Mouse (Mus musculus): ENCODE results near the gene 2310007B03Rik.
A peak's percentile ranks its signal among the peaks of the same experiment; 100 is the strongest.
"Not testable (repeated sequence)": the region's sequence is repeated elsewhere in the genome, so short reads cannot be mapped to it uniquely, and the experiment has no call there.

Gene 2310007B03Rik

GRCm38 (mm10) chr1:93160501-93161133, at the start of gene 2310007B03Rik:
Gene 2310007B03Rik, minus strand, starts transcription at chr1:93160948.
- no peak for DNase-seq (ENCODE audit: low spot score)

- no peak for DNase-seq (ENCODE audit: low spot score)
These were observed 49.5 kb upstream of the 2310007B03Rik start for GRCm38 (mm10) chr1:93210213-93210641.

- DNase-seq (ENCODE audit: low spot score): no peak
These were observed 46.9 kb upstream of the 2310007B03Rik start for GRCm38 (mm10) chr1:93207536-93208064.

- DNase-seq (ENCODE audit: low spot score): peak; percentile 19
These were observed 45.7 kb upstream of the 2310007B03Rik start for GRCm38 (mm10) chr1:93206277-93206970.

GRCm38 (mm10) chr1:93197916-93198315, 37.2 kb upstream of the 2310007B03Rik start:
- DNase-seq (ENCODE audit: low spot score): no peak

GRCm38 (mm10) chr1:93197454-93197853, 36.7 kb upstream of the 2310007B03Rik start:
- DNase-seq (ENCODE audit: low spot score): not testable (repeated sequence)

GRCm38 (mm10) chr1:93194961-93195360, 34.2 kb upstream of the 2310007B03Rik start:
- DNase-seq (ENCODE audit: low spot score): no peak

- DNase-seq (ENCODE audit: low spot score): no peak
These were observed 30.1 kb upstream of the 2310007B03Rik start for GRCm38 (mm10) chr1:93190726-93191305.

- no peak for DNase-seq (ENCODE audit: low spot score)
These were observed 23.5 kb upstream of the 2310007B03Rik start for GRCm38 (mm10) chr1:93184071-93184828.

- no peak for DNase-seq (ENCODE audit: low spot score)
These were observed 21.5 kb upstream of the 2310007B03Rik start for GRCm38 (mm10) chr1:93182281-93182680.

GRCm38 (mm10) chr1:93176525-93177332, 16.0 kb upstream of the 2310007B03Rik start:
- peak; percentile 82 for DNase-seq (ENCODE audit: low spot score)

- peak; percentile 10 for DNase-seq (ENCODE audit: low spot score)
These were observed 15.1 kb upstream of the 2310007B03Rik start for GRCm38 (mm10) chr1:93175849-93176248.

- peak; percentile 91 for DNase-seq (ENCODE audit: low spot score)
These were observed 13.7 kb upstream of the 2310007B03Rik start for GRCm38 (mm10) chr1:93174399-93174798.

GRCm38 (mm10) chr1:93173665-93174064, 12.9 kb upstream of the 2310007B03Rik start:
- DNase-seq (ENCODE audit: low spot score): no peak

GRCm38 (mm10) chr1:93168295-93168775, 7.6 kb upstream of the 2310007B03Rik start, which contains the start of gene Crocc2:
Gene Crocc2, plus strand, starts transcription at chr1:93168725.
- peak; percentile 32 for DNase-seq (ENCODE audit: low spot score)

GRCm38 (mm10) chr1:93166346-93167079, 5.8 kb upstream of the 2310007B03Rik start:
- DNase-seq (ENCODE audit: low spot score): no peak

- no peak for DNase-seq (ENCODE audit: low spot score)
These were observed 4.7 kb upstream of the 2310007B03Rik start for GRCm38 (mm10) chr1:93165447-93165846.

- DNase-seq (ENCODE audit: low spot score): no peak
These were observed 1.8 kb upstream of the 2310007B03Rik start for GRCm38 (mm10) chr1:93162588-93162987.

GRCm38 (mm10) chr1:93161921-93162320, 1.2 kb upstream of the 2310007B03Rik start:
- DNase-seq (ENCODE audit: low spot score): no peak

GRCm38 (mm10) chr1:93161350-93161749, 602 bp upstream of the 2310007B03Rik start:
- DNase-seq (ENCODE audit: low spot score): no peak

Data from embryo, embryonic 10 days (tissue).